Mouse (Mus musculus) ES-Bruce4 (cell line): ENCODE results near the gene Lrp8.

Source experiments
- CTCF ChIP-seq: IDR thresholded peaks from one replicate; pipeline ENCODE4 v1.8.1; 2011; ENCODE audit warnings: low read depth, low read length
- POLR2A ChIP-seq: IDR thresholded peaks from one replicate; pipeline ENCODE4 v1.8.1; 2011; ENCODE audit warnings: low read length; ENCODE audit not compliant: insufficient read depth

DNA sequence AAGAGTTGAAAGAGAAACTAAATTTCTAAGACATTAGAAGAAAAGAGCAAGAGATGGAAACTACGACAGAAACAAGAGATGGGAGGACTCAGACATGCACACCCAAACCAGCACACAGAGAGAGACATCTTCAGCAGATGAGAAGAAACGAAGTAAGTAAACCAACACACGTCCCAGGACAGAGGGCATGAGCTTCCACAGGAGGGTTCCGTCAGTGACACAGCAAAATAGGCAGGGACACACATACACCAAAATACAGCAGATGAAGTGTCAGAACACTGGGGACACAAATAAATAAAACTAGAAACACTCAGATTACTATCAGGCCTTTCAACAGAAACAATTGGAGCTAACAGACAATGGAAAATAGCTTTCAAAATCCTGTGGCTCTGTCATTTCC, 108.0 kb downstream of the Lrp8 start:
- no peak for TF ChIP-seq POLR2A
- TF ChIP-seq CTCF: no peak
